Mouse (Mus musculus) adrenal gland, adult 8-10 months (tissue): ENCODE results near the gene Cfap97d2. TPM values are rescaled to one million over a fixed set of nuclear protein-coding genes. Genes with fewer than 3 reads are reported as not detected.

Experiments
- DNase-seq: peaks from one replicate; pipeline ENCODE4 v3.0.0; 2022
- total RNA-seq, 4 experiments: library from RNA; stranded (reverse); gene quantifications; 2 replicates each; pipeline ENCODE4 v1.2.4; 2022

Gene Cfap97d2
- total RNA-seq, 4 experiments from 2014 or later, result 0.37 to 0.67 (median 0.45) TPM; not detected in 1

- DNase-seq, result no peak
These were observed 18.5 kb upstream of the Cfap97d2 start for GRCm38 (mm10) chr8:13687101-13687717.

GRCm38 (mm10) chr8:13687941-13688340 is 17.7 kb upstream of the Cfap97d2 start:
- DNase-seq, result no peak

- DNase-seq, result peak; percentile 40
These were observed 17.2 kb upstream of the Cfap97d2 start for GRCm38 (mm10) chr8:13688461-13688860.

GRCm38 (mm10) chr8:13689331-13689730 is 16.4 kb upstream of the Cfap97d2 start:
- DNase-seq, result no peak

GRCm38 (mm10) chr8:13692302-13693066 is 13.2 kb upstream of the Cfap97d2 start:
- DNase-seq, result no peak

GRCm38 (mm10) chr8:13694735-13695134 is 11.0 kb upstream of the Cfap97d2 start:
- no peak for DNase-seq

GRCm38 (mm10) chr8:13695203-13695867 is 10.4 kb upstream of the Cfap97d2 start:
- DNase-seq, result no peak

- no peak for DNase-seq
These were observed 9.5 kb upstream of the Cfap97d2 start for GRCm38 (mm10) chr8:13696157-13696556.

- no peak for DNase-seq
These were observed 8.5 kb upstream of the Cfap97d2 start for GRCm38 (mm10) chr8:13697196-13697595.

GRCm38 (mm10) chr8:13697681-13698080 is 8.0 kb upstream of the Cfap97d2 start:
- DNase-seq, result no peak

GRCm38 (mm10) chr8:13698281-13698680 is 7.4 kb upstream of the Cfap97d2 start:
- no peak for DNase-seq

GRCm38 (mm10) chr8:13699323-13699949 is 6.3 kb upstream of the Cfap97d2 start:
- no peak for DNase-seq

- DNase-seq, result no peak
These were observed 2.9 kb upstream of the Cfap97d2 start for GRCm38 (mm10) chr8:13702755-13703154.

- DNase-seq, result no peak
These were observed 1.9 kb upstream of the Cfap97d2 start for GRCm38 (mm10) chr8:13703756-13704155.

GRCm38 (mm10) chr8:13704301-13704700 is 1.4 kb upstream of the Cfap97d2 start:
- no peak for DNase-seq

GRCm38 (mm10) chr8:13706918-13707317 is 1.2 kb downstream of the Cfap97d2 start:
- DNase-seq, result no peak

- no peak for DNase-seq
These were observed 2.8 kb downstream of the Cfap97d2 start for GRCm38 (mm10) chr8:13708514-13708913.

- DNase-seq, result no peak
These were observed 13.3 kb downstream of the Cfap97d2 start for GRCm38 (mm10) chr8:13718980-13719379.

- DNase-seq, result no peak
These were observed 20.0 kb downstream of the Cfap97d2 start for GRCm38 (mm10) chr8:13725722-13726121.

GRCm38 (mm10) chr8:13727469-13728094 is 21.9 kb downstream of the Cfap97d2 start:
- no peak for DNase-seq

- no peak for DNase-seq
These were observed 34.7 kb downstream of the Cfap97d2 start for GRCm38 (mm10) chr8:13740323-13740770.

GRCm38 (mm10) chr8:13740817-13741613 is 35.3 kb downstream of the Cfap97d2 start:
- DNase-seq, result no peak
